Mouse (Mus musculus) gastrocnemius, postnatal 4 days (tissue): Measurements from ENCODE around the gene Aatf. TPM values are rescaled to one million over a fixed set of nuclear protein-coding genes. Genes with fewer than 3 reads are reported as not detected.

Source experiments
- DNase-seq, 2 experiments: peaks; one replicate each; pipeline ENCODE4 v3.0.0; 2021 to 2022; ENCODE audit warnings: low spot score in 2 of 2, mixed read lengths in 2 of 2
- long read RNA-seq, 2 experiments: library from polyadenylated mRNA; stranded (forward); transcript quantifications; one replicate each; pipeline ENCODE4 v2.0.0; 2021
- total RNA-seq, 2 experiments: library from RNA; stranded (reverse); gene quantifications; 2 replicates each; pipeline ENCODE4 v1.2.3; 2021

Gene Aatf
- total RNA-seq, result 10 to 100 TPM; 19.6 to 20.7 TPM
- long read RNA-seq, experiment 1, transcript Aatf-201 (13 exons, 1,822 nt), result major isoform, 10 of 19 reads
- long read RNA-seq, experiment 1, partial matches to known transcripts, result 3 of 19 reads
- long read RNA-seq, experiment 1, other reads (novel, unspliced or antisense), result 6 of 19 reads
- long read RNA-seq, experiment 2, transcript Aatf-201 (13 exons, 1,822 nt), result major isoform, 15 of 22 reads
- long read RNA-seq, experiment 2, partial matches to known transcripts, result 1 of 22 reads
- long read RNA-seq, experiment 2, other reads (novel, unspliced or antisense), result 3 of 22 reads

GRCm38 (mm10) chr11:84513171-84514116 is at the start of gene Aatf:
Aatf (minus strand) TSS chr11:84513522.
- DNase-seq, result peak; percentile 92 to 96

DNA sequence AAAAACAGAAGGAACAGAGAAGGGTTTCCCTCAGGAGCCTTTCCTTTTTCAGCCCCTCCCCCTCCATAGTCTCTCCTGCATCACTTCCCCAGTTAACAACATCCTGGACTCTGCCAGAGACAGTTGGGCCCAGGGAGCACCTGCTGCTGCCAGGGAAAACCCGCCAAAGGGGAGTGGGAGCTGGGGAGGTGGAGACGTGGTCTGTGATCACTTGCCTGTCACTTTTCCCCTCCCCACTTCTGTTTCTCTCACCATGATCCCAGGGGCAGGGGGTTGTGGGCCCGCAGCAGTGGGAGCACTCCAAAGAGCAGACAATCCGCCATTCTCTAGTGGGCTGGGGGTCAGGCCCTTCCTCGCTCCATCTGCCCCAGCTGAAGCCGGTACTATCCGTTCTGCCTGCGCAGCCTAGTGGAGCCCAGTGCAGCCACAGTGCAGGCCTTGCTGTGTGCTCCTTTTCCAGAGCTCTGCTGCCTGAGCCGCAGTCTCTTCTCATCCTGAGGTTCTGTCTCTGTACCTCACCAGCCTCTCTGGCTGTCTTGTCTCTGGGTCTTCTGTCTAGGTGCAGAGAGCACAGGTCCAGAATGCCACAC is 49.5 kb upstream of the Aatf start:
- DNase-seq, result no peak

DNA sequence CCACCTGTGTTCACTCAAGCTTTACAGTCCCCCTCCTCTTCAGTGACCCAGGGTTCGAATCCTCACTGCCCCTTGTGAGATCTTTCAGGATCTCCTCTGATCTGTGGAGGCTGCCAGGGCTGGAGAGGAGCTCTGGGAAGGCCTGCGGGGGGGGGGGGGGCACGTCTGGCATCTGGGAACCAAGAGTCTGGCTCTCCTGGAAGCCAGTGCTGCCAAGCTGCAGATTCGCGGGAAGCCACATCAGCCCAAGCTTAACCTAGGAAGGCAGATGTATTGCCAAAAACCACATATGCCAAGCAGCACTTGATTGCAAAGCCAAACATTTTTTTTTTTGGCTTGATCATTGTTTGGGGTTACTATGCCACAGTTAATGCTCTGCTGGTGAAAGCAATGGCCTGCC is 48.2 kb upstream of the Aatf start:
- no peak for DNase-seq

GRCm38 (mm10) chr11:84553821-84554450 is 40.6 kb upstream of the Aatf start:
- DNase-seq, result no peak

- no peak for DNase-seq
These were observed 38.0 kb upstream of the Aatf start for GRCm38 (mm10) chr11:84551296-84551695.

DNA sequence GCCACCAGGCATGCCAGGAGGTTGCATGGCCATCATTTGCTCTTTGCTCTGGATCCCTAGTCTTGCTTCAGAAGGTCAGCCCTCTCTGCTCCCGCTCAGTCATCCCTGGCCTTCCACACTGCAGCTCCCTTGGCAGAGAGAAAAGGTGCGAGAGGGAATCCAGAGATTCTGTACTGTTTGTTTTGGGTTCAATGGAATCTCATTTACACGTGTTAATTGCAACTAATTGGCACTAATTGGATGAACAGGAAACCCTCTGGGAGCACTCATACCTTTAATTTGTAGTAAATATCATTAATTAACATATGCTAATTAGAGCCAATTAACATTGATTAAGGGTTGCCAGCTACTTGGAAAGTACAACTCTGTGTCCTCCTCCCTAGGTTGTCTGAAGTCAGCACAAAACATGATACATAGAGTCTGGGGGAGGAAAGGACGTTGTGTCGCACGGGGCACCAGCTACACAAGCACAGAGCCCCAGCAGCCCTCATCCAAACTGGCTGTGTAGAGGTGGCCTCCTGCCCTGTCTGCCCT is 36.0 kb upstream of the Aatf start:
- no peak for DNase-seq

GRCm38 (mm10) chr11:84548293-84548692 is 35.0 kb upstream of the Aatf start:
- DNase-seq, result no peak

GRCm38 (mm10) chr11:84539981-84540380 is 26.7 kb upstream of the Aatf start:
- DNase-seq, result no peak

DNA sequence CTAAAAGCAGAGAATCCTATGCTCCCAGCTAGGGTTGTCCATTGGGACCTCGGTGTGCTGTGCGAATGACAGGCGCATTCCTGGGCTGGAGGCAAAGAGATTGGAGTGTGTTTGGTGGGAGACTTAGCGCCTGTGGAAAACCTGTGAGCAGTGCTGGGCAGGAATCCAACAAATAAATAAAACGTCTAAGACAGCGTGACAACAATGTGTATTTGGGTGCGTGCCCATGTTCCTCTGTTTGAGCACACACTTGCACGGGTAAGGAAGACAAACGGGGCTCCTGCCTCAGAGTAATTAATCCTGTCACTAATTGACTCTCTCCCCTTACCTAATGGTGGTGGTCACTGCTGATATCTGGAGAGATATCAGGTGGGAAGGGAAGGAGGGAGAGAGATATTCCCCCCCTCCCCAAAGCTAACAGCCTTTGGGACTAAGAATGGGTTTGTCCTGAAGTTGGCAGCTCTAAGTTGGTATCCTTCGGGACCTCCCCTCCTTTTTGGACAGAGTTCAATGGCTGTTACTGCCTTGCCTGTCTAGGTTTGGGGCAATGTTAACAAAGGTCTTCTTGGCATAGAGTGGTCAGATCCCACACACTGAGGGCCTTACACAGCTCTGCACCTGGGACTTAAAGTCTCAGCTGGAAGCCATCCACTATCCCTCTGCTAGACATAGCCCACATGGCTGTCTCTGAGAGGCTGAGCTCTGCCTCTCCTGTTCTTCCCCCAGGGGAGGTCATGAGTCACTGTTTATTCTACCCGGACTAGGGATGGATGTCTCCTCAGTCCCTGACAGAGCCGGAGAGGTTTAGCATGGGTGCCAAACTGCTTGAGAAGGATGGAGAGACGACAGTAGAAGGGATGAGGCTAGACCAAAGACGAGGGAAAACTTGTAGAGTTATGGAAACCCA is 16.7 kb upstream of the Aatf start:
- no peak for DNase-seq

GRCm38 (mm10) chr11:84529143-84529755 is 15.9 kb upstream of the Aatf start:
- no peak for DNase-seq

- no peak for DNase-seq
These were observed 13.9 kb upstream of the Aatf start for GRCm38 (mm10) chr11:84526976-84527860.

DNA sequence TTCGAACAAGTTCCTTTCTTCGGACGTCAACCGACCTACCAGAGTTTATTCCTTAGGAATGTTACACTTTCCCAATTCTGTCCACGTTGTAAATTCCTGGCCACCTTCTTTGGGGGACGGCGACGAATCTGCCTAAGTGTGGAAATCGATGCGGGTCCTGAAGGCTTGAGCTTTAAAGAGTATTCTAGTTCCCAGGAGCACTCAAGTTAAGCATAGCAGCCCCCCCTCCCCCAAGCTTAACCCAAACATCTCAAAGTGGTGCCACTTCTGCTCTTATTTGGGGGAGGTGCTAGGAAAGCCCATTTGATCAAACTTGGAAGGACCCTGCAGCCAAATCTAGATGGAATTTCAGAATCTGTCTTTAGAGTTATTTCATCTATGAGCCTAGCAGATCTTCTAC is 13.1 kb upstream of the Aatf start:
- no peak for DNase-seq

- DNase-seq, result no peak
These were observed 12.3 kb upstream of the Aatf start, which contains the start of gene Lhx1 for GRCm38 (mm10) chr11:84525421-84526274. Lhx1 (minus strand) TSS chr11:84525535.

DNA sequence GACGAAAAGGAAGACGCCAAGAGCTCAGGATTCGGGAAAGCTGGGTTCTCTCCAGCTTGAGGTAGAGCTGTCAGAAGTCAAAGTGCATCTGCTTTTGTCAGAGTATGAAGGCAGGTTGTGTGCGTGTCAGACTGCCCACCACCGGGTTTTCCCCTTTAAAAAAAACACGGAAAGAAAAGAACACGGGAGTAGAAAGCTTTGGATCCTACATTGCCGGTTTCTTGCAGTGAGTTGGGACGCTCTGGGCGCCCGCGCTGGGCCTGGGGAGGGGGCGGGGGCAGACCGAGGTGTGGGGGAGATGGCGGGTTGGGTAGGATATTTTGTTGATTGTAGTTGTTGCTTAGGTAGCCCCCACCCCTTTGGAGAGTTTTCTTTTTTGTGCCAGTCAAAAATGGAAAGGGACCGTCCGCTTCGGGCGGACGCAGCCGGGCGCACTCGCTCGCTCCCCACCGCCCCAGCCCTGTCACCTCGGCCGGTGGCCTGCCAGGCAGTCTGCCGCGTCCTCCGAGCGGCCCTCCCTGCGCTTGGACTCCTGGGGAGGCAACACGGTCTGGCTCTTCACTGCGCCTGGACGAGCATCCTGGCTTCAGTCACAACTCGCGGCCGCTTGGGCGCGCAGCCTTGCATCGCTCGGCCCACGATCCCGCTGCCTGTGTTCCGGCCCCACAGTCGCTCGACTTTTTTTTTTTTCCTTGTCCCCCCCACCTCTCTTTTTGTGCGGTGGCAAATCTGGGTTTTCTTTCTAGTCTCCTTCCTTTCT is 11.4 kb upstream of the Aatf start:
- no peak for DNase-seq

DNA sequence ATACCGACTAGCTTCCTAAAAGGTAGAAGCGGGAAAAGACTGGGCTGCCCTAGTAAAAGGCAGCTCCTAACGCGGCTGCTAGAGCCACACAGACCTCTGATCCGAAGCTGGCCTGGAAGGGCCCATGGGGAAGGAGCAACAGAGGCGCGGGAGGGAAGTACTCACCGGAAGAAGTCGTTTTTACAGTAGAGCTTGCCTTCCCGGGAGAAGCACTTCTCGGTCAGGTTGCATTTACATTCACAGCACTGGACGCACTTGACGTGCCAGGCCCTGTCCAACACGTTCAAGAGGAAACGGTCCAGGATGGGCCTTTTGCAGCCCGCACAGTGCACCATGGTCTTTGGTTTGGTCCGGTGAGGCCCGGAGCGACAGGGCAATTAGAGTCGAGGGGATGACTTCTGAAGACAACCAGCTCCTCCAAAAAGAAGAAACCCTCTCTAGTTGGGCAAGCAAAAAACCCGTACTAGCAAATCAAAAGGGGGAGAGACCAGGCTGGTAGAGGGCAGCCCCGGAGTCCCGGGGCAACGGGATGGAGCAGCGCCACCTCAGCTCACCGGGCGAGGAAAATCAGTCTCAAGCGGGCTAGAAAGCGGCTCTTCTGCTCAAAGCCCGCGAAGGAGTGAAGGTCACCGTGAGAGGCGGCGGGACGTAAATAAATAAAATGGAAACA is 10.7 kb upstream of the Aatf start:
- DNase-seq, result no peak

GRCm38 (mm10) chr11:84523321-84523831 is 10.1 kb upstream of the Aatf start:
- DNase-seq, result no peak
